Mouse (Mus musculus): ENCODE data around the gene U2surp. TPM values are rescaled to one million over a fixed set of nuclear protein-coding genes. Genes with fewer than 3 reads are reported as not detected.

U2surp gene
- polyA plus RNA-seq, 1 experiment from 2014 or later = 66.3 TPM

GRCm38 (mm10) chr9:95546679-95547078 lies 34.9 kb upstream of the U2surp start:
- H3K27ac ChIP-seq = no peak overlapping the region
- 22% methylated on average over 6 of the region's 7 CpGs for WGBS (ENCODE audit: missing documents)

GRCm38 (mm10) chr9:95544598-95544997 lies 32.8 kb upstream of the U2surp start:
- Histone ChIP-seq H3K79me2 (ENCODE audit: inconsistent target) (no peaks in the 10 kb centered on the region), H3K27ac (no peak overlapping the region), H3K36me3 (ENCODE audit: inconsistent target) (no peaks in the 10 kb centered on the region), H3K4me3 (ENCODE audit: inconsistent target) (no peak overlapping the region)
- 96% methylated on average over 4 of the region's 4 CpGs for WGBS (ENCODE audit: missing documents)

More at GRCm38 (mm10) chr9:95546679-95547078, 34.9 kb upstream of the U2surp start:
- H3K36me3 ChIP-seq (ENCODE audit: inconsistent target) = no peaks in the 10 kb centered on the region
- H3K4me3 ChIP-seq (ENCODE audit: inconsistent target) = no peak overlapping the region
- H3K79me2 ChIP-seq (ENCODE audit: inconsistent target) = no peaks in the 10 kb centered on the region

DNA sequence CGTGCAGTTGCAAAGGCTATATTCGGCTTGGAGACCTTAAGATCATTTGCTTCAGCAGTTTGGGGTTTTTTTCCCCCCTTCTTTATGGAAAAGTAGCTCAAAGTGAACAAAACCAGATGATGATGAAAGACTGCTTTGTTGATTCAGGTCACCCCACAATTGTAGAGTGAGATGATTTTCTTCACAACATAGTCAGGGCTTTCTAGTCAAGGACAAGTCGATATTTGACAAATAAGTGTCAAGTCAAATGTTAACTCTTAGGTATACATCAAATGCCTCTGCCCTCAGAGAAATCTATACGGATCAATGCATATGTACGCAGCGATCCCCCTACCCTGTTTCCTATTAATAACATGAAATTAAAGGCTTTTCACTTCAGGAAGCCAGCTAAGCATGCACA lies 30.7 kb upstream of the U2surp start:
- WGBS (ENCODE audit: missing documents) = 84% methylated on average over 6 of the region's 6 CpGs
- Histone ChIP-seq H3K36me3 (ENCODE audit: inconsistent target) (no peaks in the 10 kb centered on the region), H3K79me2 (ENCODE audit: inconsistent target) (no peaks in the 10 kb centered on the region), H3K4me3 (ENCODE audit: inconsistent target) (no peak overlapping the region), H3K27ac (no peak overlapping the region)

DNA sequence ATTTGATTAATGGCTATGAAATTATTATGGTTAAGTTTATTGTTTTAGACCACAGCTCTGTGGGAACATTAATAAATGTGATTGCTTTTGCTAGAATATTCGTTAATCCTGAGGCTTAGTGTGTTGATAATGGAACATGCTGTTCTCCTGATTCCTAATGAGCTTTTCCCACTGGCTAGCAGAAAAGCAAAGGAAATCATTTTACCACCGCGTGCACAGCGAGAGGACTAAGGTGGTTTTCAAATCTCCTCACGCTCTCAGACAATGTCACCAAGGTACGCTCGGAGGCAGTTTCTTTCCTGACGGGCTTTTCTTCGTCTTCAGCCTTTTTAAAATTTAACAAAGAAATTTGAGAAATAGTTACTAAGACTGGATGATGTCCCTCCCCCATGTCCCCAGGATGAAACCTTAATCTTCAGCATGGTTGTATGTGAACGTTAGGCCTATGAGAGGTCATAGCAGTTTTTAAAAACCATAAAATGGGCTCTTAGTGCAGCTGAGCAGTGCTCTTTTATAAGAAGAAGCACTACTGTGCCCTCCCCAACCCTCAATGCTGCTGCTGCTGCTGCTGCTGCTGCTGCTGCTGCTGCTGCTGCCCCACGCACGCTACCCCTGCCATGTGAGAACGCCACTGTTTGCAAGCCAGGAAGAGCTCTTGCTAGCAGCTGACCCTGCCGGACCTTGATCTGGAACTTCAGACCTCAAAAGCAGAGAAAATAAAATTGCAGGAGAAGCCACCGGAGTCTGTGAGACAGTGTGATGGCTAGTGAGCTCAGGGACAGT lies 30.0 kb upstream of the U2surp start:
- WGBS (ENCODE audit: missing documents) = 89% methylated on average over 15 of the region's 15 CpGs
- no peaks in the 10 kb centered on the region for H3K36me3 ChIP-seq (ENCODE audit: inconsistent target)
- no peaks in the 10 kb centered on the region for H3K79me2 ChIP-seq (ENCODE audit: inconsistent target)
- H3K27ac ChIP-seq = no peak overlapping the region
- no peak overlapping the region for H3K4me3 ChIP-seq (ENCODE audit: inconsistent target)

- H3K27ac ChIP-seq = no peak overlapping the region
- no peaks in the 10 kb centered on the region for H3K79me2 ChIP-seq (ENCODE audit: inconsistent target)
- H3K36me3 ChIP-seq (ENCODE audit: inconsistent target) = no peaks in the 10 kb centered on the region
- H3K4me3 ChIP-seq (ENCODE audit: inconsistent target) = no peak overlapping the region
Observed at GRCm38 (mm10) chr9:95541208-95541607, 29.4 kb upstream of the U2surp start.

DNA sequence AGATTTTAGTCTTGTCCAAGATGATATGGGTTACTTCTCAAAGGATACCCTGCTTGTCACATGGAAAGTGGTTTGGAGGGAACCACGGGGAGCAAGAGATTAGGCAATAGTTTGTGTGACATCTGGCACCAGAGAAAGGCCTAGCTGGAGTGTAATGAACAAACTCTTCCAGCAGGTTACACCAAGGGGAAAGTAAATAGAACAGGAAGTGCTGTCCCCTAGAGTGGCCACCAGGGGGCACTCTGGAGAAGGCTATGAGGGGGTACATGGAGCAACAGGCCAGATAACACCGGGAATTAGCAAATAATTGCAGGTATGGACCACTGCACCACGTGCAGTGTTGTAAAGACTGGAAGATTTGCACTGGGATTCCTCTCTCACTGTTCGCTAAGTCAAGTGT lies 28.7 kb upstream of the U2surp start:
- WGBS (ENCODE audit: missing documents) = 44% methylated on average over 4 of the region's 4 CpGs
- no peak overlapping the region for H3K27ac ChIP-seq
- H3K36me3 ChIP-seq (ENCODE audit: inconsistent target) = no peaks in the 10 kb centered on the region
- no peak overlapping the region for H3K4me3 ChIP-seq (ENCODE audit: inconsistent target)
- H3K79me2 ChIP-seq (ENCODE audit: inconsistent target) = no peaks in the 10 kb centered on the region

GRCm38 (mm10) chr9:95539176-95539800 lies 27.5 kb upstream of the U2surp start:
- Histone ChIP-seq H3K36me3 (ENCODE audit: inconsistent target) (no peaks in the 10 kb centered on the region), H3K79me2 (ENCODE audit: inconsistent target) (no peaks in the 10 kb centered on the region), H3K27ac (no peak overlapping the region), H3K4me3 (ENCODE audit: inconsistent target) (no peak overlapping the region)
- WGBS (ENCODE audit: missing documents) = 62% methylated on average over 2 of the region's 2 CpGs

GRCm38 (mm10) chr9:95533817-95534216 lies 22.0 kb upstream of the U2surp start:
- 50% methylated on average over 6 of the region's 6 CpGs for WGBS (ENCODE audit: missing documents)
- Histone ChIP-seq H3K36me3 (ENCODE audit: inconsistent target) (no peaks in the 10 kb centered on the region), H3K4me3 (ENCODE audit: inconsistent target) (no peak overlapping the region)

GRCm38 (mm10) chr9:95531144-95531543 lies 19.3 kb upstream of the U2surp start:
- Histone ChIP-seq H3K27ac (no peak overlapping the region), H3K36me3 (ENCODE audit: inconsistent target) (no peaks in the 10 kb centered on the region), H3K79me2 (ENCODE audit: inconsistent target) (no peaks in the 10 kb centered on the region), H3K4me3 (ENCODE audit: inconsistent target) (no peak overlapping the region)
- 100% methylated on average over 3 of the region's 3 CpGs for WGBS (ENCODE audit: missing documents)

More at GRCm38 (mm10) chr9:95533817-95534216, 22.0 kb upstream of the U2surp start:
- H3K79me2 ChIP-seq (ENCODE audit: inconsistent target) = no peaks in the 10 kb centered on the region
- no peak overlapping the region for H3K27ac ChIP-seq

GRCm38 (mm10) chr9:95527676-95528075 lies 15.9 kb upstream of the U2surp start:
- no peaks in the 10 kb centered on the region for H3K36me3 ChIP-seq (ENCODE audit: inconsistent target)
- WGBS (ENCODE audit: missing documents) = 29% methylated on average over 2 of the region's 2 CpGs
- no peak overlapping the region for H3K4me3 ChIP-seq (ENCODE audit: inconsistent target)

GRCm38 (mm10) chr9:95525961-95526360 lies 14.2 kb upstream of the U2surp start:
- Histone ChIP-seq H3K36me3 (ENCODE audit: inconsistent target) (no peaks in the 10 kb centered on the region), H3K27ac (no peak overlapping the region), H3K79me2 (ENCODE audit: inconsistent target) (no peaks in the 10 kb centered on the region), H3K4me3 (ENCODE audit: inconsistent target) (no peak overlapping the region)
- WGBS (ENCODE audit: missing documents) = 0% methylated on average over 1 of the region's 2 CpGs

More at GRCm38 (mm10) chr9:95527676-95528075, 15.9 kb upstream of the U2surp start:
- Histone ChIP-seq H3K27ac (no peak overlapping the region), H3K79me2 (ENCODE audit: inconsistent target) (no peaks in the 10 kb centered on the region)

DNA sequence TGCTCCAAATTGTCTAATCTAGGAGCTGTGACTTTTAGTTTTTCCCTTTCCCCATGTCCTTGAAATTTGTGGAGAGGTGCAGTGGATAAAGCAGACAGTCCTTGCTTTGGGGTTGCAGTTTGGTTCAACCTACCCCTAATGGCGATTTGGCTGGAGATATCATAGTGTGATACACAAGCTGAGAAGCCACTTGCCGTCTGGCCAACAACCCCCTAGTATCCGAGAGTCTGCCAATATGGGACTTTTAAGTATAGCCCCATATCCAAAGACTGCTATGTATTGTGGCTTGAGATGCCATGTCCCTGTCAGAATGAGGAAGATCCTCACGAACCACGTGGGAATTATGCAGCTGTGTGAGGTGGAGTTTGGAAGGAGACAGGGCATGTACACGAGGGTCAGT lies 13.6 kb upstream of the U2surp start:
- Histone ChIP-seq H3K79me2 (ENCODE audit: inconsistent target) (no peaks in the 10 kb centered on the region), H3K27ac (no peak overlapping the region), H3K4me3 (ENCODE audit: inconsistent target) (no peak overlapping the region), H3K36me3 (ENCODE audit: inconsistent target) (no peaks in the 10 kb centered on the region)
- 86% methylated on average over 6 of the region's 6 CpGs for WGBS (ENCODE audit: missing documents)

DNA sequence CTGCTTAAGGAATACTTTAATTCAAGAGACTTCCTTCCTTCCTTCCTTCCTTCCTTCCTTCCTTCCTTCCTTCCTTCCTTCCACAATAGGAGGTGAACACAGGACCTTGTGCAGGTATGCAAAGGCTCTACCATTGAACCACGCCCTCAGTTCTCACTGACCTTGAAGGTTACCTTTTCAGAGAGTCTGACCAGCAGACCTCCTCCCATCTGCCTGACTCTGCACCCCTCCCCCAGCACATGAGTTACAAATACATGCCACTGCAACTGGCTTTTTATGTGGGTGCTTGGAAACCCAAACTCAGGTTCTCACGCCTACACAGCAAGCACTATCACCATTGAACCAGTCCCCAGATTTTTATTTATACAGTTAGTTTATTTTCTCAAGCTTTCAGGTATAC lies 10.8 kb upstream of the U2surp start:
- Histone ChIP-seq H3K4me3 (ENCODE audit: inconsistent target) (no peak overlapping the region), H3K36me3 (ENCODE audit: inconsistent target) (no peaks in the 10 kb centered on the region), H3K79me2 (ENCODE audit: inconsistent target) (no peaks in the 10 kb centered on the region), H3K27ac (no peak overlapping the region)
- 100% methylated on average over 2 of the region's 2 CpGs for WGBS (ENCODE audit: missing documents)

- Histone ChIP-seq H3K27ac (no peak overlapping the region), H3K4me3 (ENCODE audit: inconsistent target) (no peak overlapping the region), H3K36me3 (ENCODE audit: inconsistent target) (no peaks in the 10 kb centered on the region), H3K79me2 (ENCODE audit: inconsistent target) (no peaks in the 10 kb centered on the region)
- WGBS (ENCODE audit: missing documents) = 78% methylated on average over 10 of the region's 10 CpGs
Observed at GRCm38 (mm10) chr9:95521566-95521965, 9.8 kb upstream of the U2surp start.

DNA sequence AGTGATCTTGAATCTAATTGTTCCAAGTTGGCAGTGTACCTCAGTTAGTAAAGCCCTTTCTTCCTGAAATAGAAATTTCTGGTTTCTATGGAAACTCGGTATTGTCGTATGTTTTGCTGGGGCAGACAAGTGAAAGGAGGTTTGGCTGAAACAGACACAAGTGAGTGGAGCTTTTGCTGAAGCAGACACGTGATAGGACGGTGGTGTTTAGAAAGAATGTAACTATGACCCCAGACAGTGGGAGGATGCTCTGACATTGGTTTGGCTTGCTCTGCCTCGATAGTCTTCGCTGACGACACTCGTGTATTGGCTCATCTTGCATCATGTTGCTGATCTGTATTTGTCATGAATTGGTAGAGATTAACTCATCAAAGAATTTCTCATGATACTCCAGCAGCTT lies 9.2 kb upstream of the U2surp start:
- H3K27ac ChIP-seq = no peak overlapping the region
- no peaks in the 10 kb centered on the region for H3K36me3 ChIP-seq (ENCODE audit: inconsistent target)
- no peak overlapping the region for H3K4me3 ChIP-seq (ENCODE audit: inconsistent target)
- H3K79me2 ChIP-seq (ENCODE audit: inconsistent target) = no peaks in the 10 kb centered on the region
- 93% methylated on average over 8 of the region's 8 CpGs for WGBS (ENCODE audit: missing documents)

Data from macrophage (primary cell).